Comparison of ENCODE assay signal across 8 mouse cellular contexts in the genomic region with DNA sequence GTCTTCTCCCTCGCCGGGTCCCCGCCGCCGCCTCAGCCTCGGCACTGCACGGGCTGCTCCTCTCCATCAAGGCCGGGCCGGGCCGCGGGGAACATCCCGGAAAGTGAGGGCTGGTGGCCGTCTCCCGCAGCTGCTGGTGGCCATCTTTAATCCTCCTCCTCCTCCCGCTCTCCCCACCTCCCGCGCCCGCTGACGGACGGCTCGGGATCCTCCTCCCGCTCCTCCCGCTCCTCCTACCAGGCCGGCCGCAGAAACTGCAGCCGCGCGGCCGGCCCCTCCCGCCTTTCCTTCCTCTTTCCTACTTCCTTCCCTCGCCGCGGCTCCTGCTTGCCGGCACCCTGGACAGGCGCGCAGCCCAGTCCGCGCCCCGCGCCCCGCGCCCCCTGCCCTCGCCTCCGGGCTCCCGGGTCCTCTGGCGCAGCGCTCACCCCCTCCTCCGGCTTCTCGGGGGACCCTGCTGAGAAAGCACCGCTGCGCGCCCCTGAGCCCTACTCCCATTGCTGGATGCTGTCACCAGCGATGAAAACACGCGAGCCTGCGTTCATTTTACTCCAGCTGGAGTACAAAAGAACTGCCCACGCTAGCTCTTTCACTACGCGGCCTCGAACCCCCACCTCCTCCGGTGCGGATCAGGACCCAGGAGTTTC. TPM values are rescaled to one million over a fixed set of nuclear protein-coding genes. Genes with fewer than 3 reads are reported as not detected.
DNase-seq lines count a peak whose midpoint lies in the region; ATAC-seq and TF ChIP-seq lines count a peak whose summit lies in the region.

A gene (minus strand): TSS at position 155 of the 647 bp plus-strand sequence.

- no peaks in the 10 kb centered on the region for H3K27me3 ChIP-seq in embryonic facial prominence, embryonic 13.5 days
- H3K27me3 ChIP-seq in limb, embryonic 11.5 days (ENCODE audit: control insufficient read depth, insufficient read depth, low read length): no peaks in the 10 kb centered on the region
- no peaks in the 10 kb centered on the region for H3K27me3 ChIP-seq in midbrain, embryonic 12.5 days
- no peaks in the 10 kb centered on the region for H3K27me3 ChIP-seq in small intestine, adult 2 months (ENCODE audit: control insufficient read depth, insufficient read depth, low read length)

- peak; percentile 84 for ATAC-seq in embryonic facial prominence, embryonic 13.5 days (ENCODE audit: insufficient number of reproducible peaks, insufficient read depth, low FRiP score, low TSS enrichment, low read depth)
- peak; percentile 91 for ATAC-seq in limb, embryonic 11.5 days (ENCODE audit: insufficient number of reproducible peaks, low FRiP score, low TSS enrichment, low read depth)
- peak; percentile 87 for ATAC-seq in midbrain, embryonic 12.5 days (ENCODE audit: low FRiP score, low read depth)
- ATAC-seq in activated CD4-positive, CD25-positive, alpha-beta regulatory T cell, adult 4 months: no peak

- peak within 1 kb of the TSS; percentile 84 for H3K4me3 ChIP-seq in bone marrow, adult 2 months (replicated peaks; ENCODE audit: control insufficient read depth, low read depth, low read length)
- H3K4me3 ChIP-seq in embryonic facial prominence, embryonic 13.5 days: peak within 1 kb of the TSS; percentile 90
- H3K4me3 ChIP-seq in limb, embryonic 11.5 days (ENCODE audit: low read depth, low read length): peak within 1 kb of the TSS; percentile 87
- peak within 1 kb of the TSS; percentile 94 for H3K4me3 ChIP-seq in midbrain, embryonic 12.5 days
- H3K4me3 ChIP-seq in small intestine, adult 2 months (ENCODE audit: low read depth, low read length): peak within 1 kb of the TSS; percentile 99

- TF ChIP-seq POLR2A in bone marrow, adult 2 months (IDR thresholded peaks at IDR 0.05; ENCODE audit: borderline replicate concordance, control insufficient read depth, low read depth, low read length): peak; percentile 71; the same call in 1 of the 2 replicates
- TF ChIP-seq POLR2A in small intestine, adult 2 months (IDR thresholded peaks at IDR 0.05; ENCODE audit: low read depth, low read length): peak; percentile 57; the same call in 1 of the 2 replicates

- peak within 1 kb of the TSS; percentile 82 for H3K4me2 ChIP-seq in embryonic facial prominence, embryonic 13.5 days
- H3K4me2 ChIP-seq in limb, embryonic 11.5 days (ENCODE audit: low read depth, severe bottlenecking): peak within 1 kb of the TSS; percentile 66
- peak within 1 kb of the TSS; percentile 64 for H3K4me2 ChIP-seq in midbrain, embryonic 12.5 days (replicated peaks)

- peak within 1 kb of the TSS; percentile 77 for H3K27ac ChIP-seq in bone marrow, adult 2 months (ENCODE audit: control insufficient read depth, insufficient read depth, low read depth, low read length, poor library complexity)
- peak within 1 kb of the TSS; percentile 98 for H3K27ac ChIP-seq in embryonic facial prominence, embryonic 13.5 days
- H3K27ac ChIP-seq in limb, embryonic 11.5 days (replicated peaks; ENCODE audit: low read depth, low read length): peak within 1 kb of the TSS; percentile 93
- peak within 1 kb of the TSS; percentile 99 for H3K27ac ChIP-seq in midbrain, embryonic 12.5 days (replicated peaks)
- H3K27ac ChIP-seq in small intestine, adult 2 months (ENCODE audit: insufficient read depth, low read depth, low read length): peak within 1 kb of the TSS; percentile 65

- H3K36me3 ChIP-seq in embryonic facial prominence, embryonic 13.5 days: peaks cover 3% of the 10 kb centered on the region; the same call in 1 of the 2 replicates
- H3K36me3 ChIP-seq in limb, embryonic 11.5 days (ENCODE audit: control insufficient read depth, insufficient read depth, low read length): no peaks in the 10 kb centered on the region
- H3K36me3 ChIP-seq in midbrain, embryonic 12.5 days: no peaks in the 10 kb centered on the region; the same call in 1 of the 2 replicates
- no peaks in the 10 kb centered on the region for H3K36me3 ChIP-seq in small intestine, adult 2 months (ENCODE audit: control insufficient read depth, insufficient read depth, low read length)

- peak within 1 kb of the TSS; percentile 97 for H3K9ac ChIP-seq in embryonic facial prominence, embryonic 13.5 days
- H3K9ac ChIP-seq in limb, embryonic 11.5 days (ENCODE audit: low read length): peak within 1 kb of the TSS; percentile 98
- H3K9ac ChIP-seq in midbrain, embryonic 12.5 days (replicated peaks): peak within 1 kb of the TSS; percentile 99

- peak; percentile 90 to 95 for DNase-seq in heart, adult 18-20 months
- DNase-seq in kidney, adult 8-10 months: peak; percentile 89
- peak; percentile 91 for DNase-seq in limb, embryonic 11.5 days (ENCODE audit: low spot score)

- H3K4me1 ChIP-seq in bone marrow, adult 2 months (ENCODE audit: control insufficient read depth, insufficient read depth, low read length): no peaks in the 10 kb centered on the region
- H3K4me1 ChIP-seq in embryonic facial prominence, embryonic 13.5 days: peaks cover 32% of the 10 kb centered on the region
- peaks cover 2% of the 10 kb centered on the region; the same call in 1 of the 2 replicates for H3K4me1 ChIP-seq in limb, embryonic 11.5 days (ENCODE audit: control insufficient read depth, insufficient read depth, low read length)
- peaks cover 43% of the 10 kb centered on the region for H3K4me1 ChIP-seq in midbrain, embryonic 12.5 days
- peaks cover 5% of the 10 kb centered on the region for H3K4me1 ChIP-seq in small intestine, adult 2 months (ENCODE audit: control insufficient read depth, insufficient read depth, insufficient read length, low read length)

- no peaks in the 10 kb centered on the region for H3K9me3 ChIP-seq in embryonic facial prominence, embryonic 13.5 days
- no peaks in the 10 kb centered on the region for H3K9me3 ChIP-seq in limb, embryonic 11.5 days (ENCODE audit: control insufficient read depth, low read length)
- H3K9me3 ChIP-seq in midbrain, embryonic 12.5 days: no peaks in the 10 kb centered on the region

- no peak for TF ChIP-seq CTCF in bone marrow, adult 2 months (IDR thresholded peaks at IDR 0.05; ENCODE audit: control insufficient read depth, insufficient read depth, low read length)
- no peak for TF ChIP-seq CTCF in small intestine, adult 2 months (IDR thresholded peaks at IDR 0.05; ENCODE audit: extremely low read depth, insufficient read length, insufficient replicate concordance, low read depth, low read length)

- WGBS in bone marrow, adult 2 months: under 1% methylated on average over 59 of the region's 62 CpGs
- under 1% methylated on average over 43 of the region's 62 CpGs for WGBS in embryonic facial prominence, embryonic 13.5 days
- under 1% methylated on average over 58 of the region's 62 CpGs for WGBS in limb, embryonic 11.5 days
- under 1% methylated on average over 48 of the region's 62 CpGs for WGBS in midbrain, embryonic 12.5 days
- WGBS in small intestine, adult 2 months: 1% methylated on average over 59 of the region's 62 CpGs

RNA-seq across cellular contexts. Expression of the gene that starts here (rescaled TPM):
- polyA plus RNA-seq in bone marrow, adult 2 months (2011; ENCODE audit: insufficient read depth, insufficient read length, low replicate concordance, missing spikeins): 5.2 and 13.7 TPM in 2 replicates
- polyA plus RNA-seq in embryonic facial prominence, embryonic 13.5 days (2015; fragmentation: Nextera tagmentation; extraction: Ambion mirVana): 19.1 and 20.5 TPM in 2 replicates
- 10 to 100 TPM; 27.1 to 30.2 TPM for total RNA-seq in heart, adult 18-20 months (2021)
- 16.5 and 20.9 TPM in 2 replicates for polyA plus RNA-seq in limb, embryonic 11.5 days (2014; fragmentation: Nextera tagmentation; extraction: Ambion mirVana)
- 43.3 TPM in 2 replicates for polyA plus RNA-seq in midbrain, embryonic 12.5 days (2016; fragmentation: Nextera tagmentation; extraction: Ambion mirVana)
- polyA plus RNA-seq in small intestine, adult 2 months (2012; rRNA removed): 7.3 and 11.3 TPM in 2 replicates
- under 1 TPM; 0.07 to 0.10 TPM for polyA plus RNA-seq in activated CD4-positive, CD25-positive, alpha-beta regulatory T cell, adult 4 months (2017; shearing (Covaris generic))
